Mouse (Mus musculus) C2C12 (cell line): ENCODE measurements around the gene Rad50.

Experiments
- CEBPB ChIP-seq: IDR thresholded peaks from one replicate; pipeline ENCODE4 v1.6.1; 2011; ENCODE audit warnings: low read depth, mild to moderate bottlenecking, control low read depth, moderate library complexity
- CTCF ChIP-seq: IDR thresholded peaks from one replicate; pipeline ENCODE4 v1.5.1; 2011; ENCODE audit not compliant: control insufficient read depth, insufficient read depth, insufficient read length
- FOSL1 ChIP-seq: IDR thresholded peaks from one replicate; pipeline ENCODE4 v1.8.0; 2011; ENCODE audit warnings: mild to moderate bottlenecking, low read length; ENCODE audit not compliant: poor library complexity, insufficient read depth, severe bottlenecking
- MAX ChIP-seq: IDR thresholded peaks from one replicate; pipeline ENCODE4 v1.6.1; 2011; ENCODE audit warnings: mild to moderate bottlenecking, control low read depth
- MYOD1 ChIP-seq: IDR thresholded peaks from one replicate; pipeline ENCODE4 v1.6.1; 2011; ENCODE audit warnings: low read depth; ENCODE audit not compliant: control insufficient read depth, insufficient read length
- MYOG ChIP-seq: IDR thresholded peaks from one replicate; pipeline ENCODE4 v1.6.1; 2011; ENCODE audit not compliant: control insufficient read depth, insufficient read length; ENCODE audit errors: extremely low read depth
- USF1 ChIP-seq: IDR thresholded peaks from one replicate; pipeline ENCODE4 v1.6.1; 2011; ENCODE audit warnings: low read depth, mild to moderate bottlenecking, control low read depth, moderate library complexity

- TF ChIP-seq CTCF (peak; percentile 34), MAX (no peak), USF1 (no peak), MYOD1 (no peak), MYOG (no peak), CEBPB (no peak), FOSL1 (no peak)
Measured at GRCm38 (mm10) chr11:53737573-53737946, 30.4 kb upstream of the Rad50 start.
